Mouse (Mus musculus) inflammation-experienced regulatory T-cells, adult 6 months (primary cell): ENCODE data around the gene Alox5. TPM values are rescaled to one million over a fixed set of nuclear protein-coding genes. Genes with fewer than 3 reads are reported as not detected.

ENCODE experiments used
- ATAC-seq: one replicate; pipeline ENCODE4 v1.8.0; 2017
- polyA plus RNA-seq, 3 experiments: library from polyadenylated mRNA; unstranded; fragments of 100-300 nt; shearing (Covaris generic); gene quantifications; one replicate each; pipeline ENCODE4 v1.2.1; 2017

The Alox5 gene
- polyA plus RNA-seq, 3 experiments from 2014 or later, result not detected

DNA sequence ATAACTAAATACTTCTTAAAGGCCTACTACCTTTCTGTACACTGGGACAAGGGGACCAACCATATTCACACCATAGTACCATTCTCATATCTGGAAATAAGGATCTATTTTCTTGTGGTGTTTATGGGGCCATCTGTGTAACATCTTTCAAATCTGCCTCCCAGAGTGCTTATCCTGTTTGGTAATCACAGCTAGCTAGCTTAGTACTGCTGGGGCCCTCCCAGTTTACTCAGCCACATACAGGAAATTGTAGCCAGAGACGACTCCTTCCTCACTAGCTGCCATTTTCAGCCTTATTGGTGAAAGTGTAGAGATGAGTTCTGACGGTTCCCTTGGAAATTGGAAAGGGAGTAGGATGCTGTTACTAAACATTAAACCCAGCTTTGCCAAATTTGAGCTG is 79.4 kb downstream of the Alox5 start:
- no peak for ATAC-seq

GRCm38 (mm10) chr6:116380157-116380556 is 80.8 kb downstream of the Alox5 start:
- ATAC-seq, result no peak

- ATAC-seq, result no peak
Measured at GRCm38 (mm10) chr6:116378892-116379291, 82.1 kb downstream of the Alox5 start.

DNA sequence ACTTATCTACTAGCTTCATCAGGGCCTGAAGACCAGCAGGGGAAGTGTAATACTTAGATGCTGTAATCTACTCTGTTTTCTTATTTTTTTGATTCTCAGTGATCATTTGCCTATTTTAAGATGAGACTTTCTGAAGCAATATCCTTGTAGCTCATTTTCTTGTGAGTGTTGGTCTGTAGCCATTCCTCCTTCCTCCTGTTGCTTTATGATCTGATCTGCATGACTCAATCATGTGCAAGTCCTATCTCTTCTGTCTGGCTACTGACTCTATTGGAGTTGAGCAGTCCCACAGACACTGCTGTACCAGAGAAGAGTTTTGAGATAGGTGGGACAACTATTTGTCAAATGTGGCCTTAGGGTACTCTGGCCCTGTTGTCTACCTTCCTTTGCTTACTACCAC is 86.4 kb downstream of the Alox5 start:
- no peak for ATAC-seq

DNA sequence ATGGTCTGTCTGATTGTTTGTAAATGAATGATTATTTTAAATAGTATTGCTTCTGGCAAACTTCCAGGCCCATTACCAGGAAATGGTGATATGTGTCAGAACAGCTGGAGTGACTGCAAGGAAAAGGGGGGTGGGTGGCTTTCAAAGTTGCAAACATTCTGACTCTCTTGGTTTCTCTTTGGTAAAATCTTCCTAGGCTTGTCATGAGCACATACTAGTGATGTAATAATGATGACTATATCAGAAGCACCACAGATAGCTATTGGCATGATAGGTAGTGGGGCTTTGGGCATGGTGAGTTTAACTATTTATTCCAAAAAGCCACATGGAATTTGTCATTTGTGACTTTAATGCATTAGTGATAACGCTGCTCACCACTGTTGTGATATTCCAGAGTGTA is 86.8 kb downstream of the Alox5 start:
- ATAC-seq, result no peak

DNA sequence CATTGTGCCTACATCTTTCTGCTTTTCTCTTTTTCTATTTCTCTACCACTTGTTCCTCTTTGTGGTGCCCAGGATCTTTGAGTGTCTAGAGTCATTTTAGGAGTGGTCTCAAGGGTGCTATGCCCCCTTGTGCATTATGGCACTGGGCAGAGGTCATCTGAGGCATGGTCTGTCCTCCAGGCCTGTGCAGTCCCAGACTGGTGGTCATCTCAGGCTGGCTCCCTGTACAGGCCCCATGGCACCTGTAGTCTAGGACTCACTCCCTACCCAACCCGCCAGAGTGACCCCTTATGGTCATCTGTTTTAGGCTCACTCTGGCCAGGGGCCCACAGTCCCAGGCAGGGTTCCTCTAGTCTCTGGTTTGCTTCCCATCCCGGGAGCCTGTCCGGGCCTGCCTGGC is 89.5 kb downstream of the Alox5 start:
- ATAC-seq, result no peak

DNA sequence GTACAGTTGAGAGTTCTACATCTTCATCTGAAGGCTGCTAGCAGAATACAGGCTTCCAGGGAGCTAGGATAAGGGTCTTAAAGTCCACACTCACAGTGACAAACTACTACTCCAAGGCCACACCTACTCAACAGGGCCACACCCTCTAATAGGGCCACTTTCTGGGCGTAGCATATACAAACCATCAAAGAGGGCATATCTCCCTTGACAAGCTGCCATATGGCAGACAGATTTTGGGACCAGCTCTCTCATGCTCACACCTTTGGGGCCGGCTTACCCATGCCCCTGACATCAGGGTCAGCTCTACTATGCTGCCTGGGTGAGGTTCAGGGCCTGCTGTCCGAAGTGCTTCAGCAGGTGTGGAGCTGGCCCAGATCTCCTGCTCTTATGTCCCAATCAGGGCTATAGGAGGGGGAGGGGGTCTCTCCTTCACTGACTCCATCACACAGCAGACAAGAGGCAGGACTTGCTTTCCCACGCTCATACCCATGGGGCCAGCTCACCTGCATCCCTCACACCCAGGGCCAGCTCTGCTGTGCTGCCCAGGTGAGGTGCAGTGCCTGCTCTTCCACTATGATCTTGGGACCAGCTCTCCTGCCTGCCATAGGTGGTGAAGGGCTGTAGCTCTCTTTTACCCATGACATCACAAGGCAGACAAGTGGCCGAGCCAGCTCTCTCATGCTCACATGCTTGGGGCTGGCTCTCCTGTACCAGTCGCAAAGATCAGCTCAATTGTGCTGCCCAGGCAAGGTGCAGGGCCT is 90.6 kb downstream of the Alox5 start:
- ATAC-seq, result no peak

DNA sequence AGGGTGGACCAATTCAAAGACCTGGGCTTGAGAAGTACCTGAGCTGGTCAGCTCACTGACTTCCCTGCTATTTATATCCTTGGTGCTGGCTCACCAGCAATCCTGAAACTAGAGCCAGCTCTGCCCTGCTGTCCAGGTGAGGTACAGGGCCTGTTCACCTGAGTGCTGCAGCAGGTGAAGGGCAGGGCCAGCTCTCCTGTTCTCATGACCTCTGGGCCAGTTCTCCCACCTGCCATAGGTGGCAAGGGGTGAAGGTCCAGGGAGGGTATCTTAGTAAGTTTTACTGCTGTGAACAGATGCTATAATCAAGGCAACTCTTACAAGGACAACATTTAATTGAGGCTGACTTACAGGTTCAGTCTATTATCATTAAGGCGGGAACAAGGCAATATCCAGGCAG is 91.2 kb downstream of the Alox5 start:
- ATAC-seq, result no peak

- ATAC-seq, result no peak
Measured at GRCm38 (mm10) chr6:116367971-116368370, 93.0 kb downstream of the Alox5 start.

DNA sequence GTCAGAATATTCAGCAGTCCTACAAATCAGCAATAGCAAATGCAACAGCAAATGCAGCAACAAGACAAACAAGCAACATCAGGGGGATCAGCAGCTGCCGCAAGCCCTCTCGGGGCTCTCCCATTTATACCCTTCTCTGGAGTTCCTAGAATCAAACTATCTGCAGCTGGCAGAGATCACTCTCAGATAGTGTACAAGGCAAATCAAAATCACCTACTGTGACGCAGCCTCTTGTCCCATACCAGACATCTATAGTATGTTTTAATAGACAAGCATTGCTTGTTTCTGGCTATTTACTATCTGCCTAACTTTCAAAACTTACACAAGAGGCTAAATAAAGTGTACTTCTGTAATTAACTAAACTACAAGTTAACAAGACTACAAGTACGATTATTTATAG is 99.0 kb downstream of the Alox5 start:
- no peak for ATAC-seq

DNA sequence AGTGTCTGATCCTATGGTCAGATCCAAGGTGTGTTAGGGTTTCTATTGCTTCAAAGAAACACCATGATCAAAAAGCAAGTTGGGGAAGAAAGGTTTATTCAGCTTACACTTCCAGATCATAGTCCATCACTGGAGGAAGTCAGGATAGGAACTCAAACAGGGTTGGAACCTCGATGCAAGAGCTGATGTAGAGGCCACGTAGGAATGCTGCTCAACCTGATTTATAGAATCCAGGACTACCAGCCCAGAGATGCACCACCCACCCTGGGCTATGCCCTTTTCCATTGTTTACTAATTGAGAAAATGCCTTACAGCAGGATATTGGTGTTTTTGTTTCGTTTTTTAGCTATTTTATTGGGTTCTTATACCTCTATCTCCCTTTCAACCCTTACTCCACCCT is 99.5 kb downstream of the Alox5 start:
- ATAC-seq, result no peak

Other genes with a start within 250 kb of the Alox5 start
- gene Zfand4, start 197.0 kb downstream of the Alox5 start, polyA plus RNA-seq, result 1 to 10 TPM in 2 of 3 experiments, under 1 TPM in 1; 0.75 to 4.5 (median 2.4) TPM
- gene March8, start 123.2 kb downstream of the Alox5 start, polyA plus RNA-seq, result under 1 TPM in 1 of 3 experiments, not detected in 2; 0.56 TPM
- not detected for gene Olfr211, start 27.9 kb upstream of the Alox5 start, polyA plus RNA-seq
- not detected for gene Olfr212, start 45.3 kb upstream of the Alox5 start, polyA plus RNA-seq
- gene Olfr213, start 77.3 kb upstream of the Alox5 start, polyA plus RNA-seq, result not detected
- gene Gm5580, start 90.0 kb upstream of the Alox5 start, polyA plus RNA-seq, result under 1 TPM in 1 of 3 experiments, not detected in 2; 0.26 TPM
- not detected for gene Olfr214, start 93.1 kb upstream of the Alox5 start, polyA plus RNA-seq
- not detected for gene Olfr215, start 123.0 kb upstream of the Alox5 start, polyA plus RNA-seq
- gene Zfp422, start 167.8 kb upstream of the Alox5 start, polyA plus RNA-seq, result 10 to 100 TPM; 32.2 to 36.2 (median 33.5) TPM
- gene Depp1, start 189.4 kb upstream of the Alox5 start, polyA plus RNA-seq, result not detected
- 1 to 10 TPM; 1.6 to 3.9 (median 1.9) TPM for gene Rassf4, start 212.8 kb upstream of the Alox5 start, polyA plus RNA-seq